Mouse (Mus musculus) embryonic fibroblast, embryonic 13.5 days (primary cell): ENCODE measurements at regions not wholly inside any gene's neighbourhood (a gene's known extent, or its start where the extent isn't known, plus 50 kb on each side); places are given as distances from the start of the nearest gene placed in this dataset.

Experiments
- CTCF ChIP-seq: IDR thresholded peaks from 2 replicates; pipeline ENCODE4 v1.5.1; 2011; ENCODE audit warnings: mild to moderate bottlenecking, control low read depth, low read length, moderate library complexity, borderline replicate concordance; ENCODE audit not compliant: insufficient read depth
- POLR2A ChIP-seq: IDR thresholded peaks from 2 replicates; pipeline ENCODE4 v1.6.1; 2011; ENCODE audit warnings: low read depth, mild to moderate bottlenecking, control low read depth, low read length, moderate library complexity

DNA sequence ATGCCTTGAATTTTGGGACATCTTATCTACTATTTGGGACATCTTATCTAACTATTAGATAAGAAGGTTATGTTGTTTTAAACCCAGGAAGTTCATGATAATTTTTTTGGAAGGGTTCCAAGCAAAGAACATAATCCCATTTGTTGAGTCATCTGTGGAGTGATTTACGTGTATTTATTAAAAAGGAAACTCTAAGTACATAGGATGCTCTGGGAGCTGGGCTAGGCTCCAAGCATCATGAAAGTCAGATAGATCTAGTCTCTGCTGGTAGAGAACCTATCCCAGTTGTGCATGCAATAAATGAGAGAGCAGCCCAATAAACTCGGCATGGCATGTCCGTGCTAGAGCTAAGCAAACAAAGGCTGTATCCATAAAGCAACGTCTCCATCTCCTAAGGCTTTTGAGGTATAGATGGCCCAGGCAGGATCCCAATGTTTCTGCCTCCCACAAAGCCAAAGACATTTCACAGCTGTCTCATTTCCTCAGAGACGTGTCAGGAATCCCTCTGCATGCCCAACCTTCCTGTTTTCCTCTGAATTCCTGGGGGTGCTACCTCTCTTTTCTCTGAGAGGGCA is 289.4 kb upstream of the Dynlrb2 start:
- TF ChIP-seq CTCF: no peak
- no peak for TF ChIP-seq POLR2A
